In the genomic region with DNA sequence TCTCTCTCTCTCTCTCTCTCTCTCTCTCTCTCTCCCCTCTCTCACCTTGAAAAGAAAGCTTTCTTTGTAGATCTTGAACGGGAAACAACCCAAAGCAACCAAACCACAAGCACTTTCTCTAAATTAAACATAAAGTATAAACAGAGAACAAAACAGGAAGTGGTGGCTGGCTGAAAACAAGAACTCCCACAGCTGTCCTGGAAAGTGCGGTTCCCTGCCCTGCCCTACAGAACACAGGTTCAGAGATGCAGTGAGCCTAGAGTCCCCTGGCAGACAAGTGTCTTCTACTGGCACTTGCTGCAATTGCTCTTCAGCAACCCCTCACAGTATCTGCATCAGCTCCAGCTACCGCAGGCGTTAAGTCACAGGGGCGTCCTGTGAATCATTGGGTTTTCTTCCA, we compare ENCODE assay signal across 13 mouse cellular contexts. TPM values are rescaled to one million over a fixed set of nuclear protein-coding genes. Genes with fewer than 3 reads are reported as not detected.
DNase-seq lines count a peak whose midpoint lies in the region; ATAC-seq and TF ChIP-seq lines count a peak whose summit lies in the region.
"Had no signal": no experiment of that assay in that cellular context is flagged by ENCODE, and none has a peak within 500 bp of the region (broad histone marks: within the 10 kb centered on the region; RNA-seq: fewer than 3 reads in every experiment).

No protein-coding gene starts in this region.

- no peak for TF ChIP-seq CTCF in small intestine, adult 2 months (IDR thresholded peaks at IDR 0.05; ENCODE audit: extremely low read depth, insufficient read length, insufficient replicate concordance, low read depth, low read length)

- ATAC-seq in CD4-positive, CD25-positive, alpha-beta regulatory T cell, adult 4 months, result peak; percentile 87

- no peak overlapping the region; the same call in 1 of the 2 replicates for H3K4me3 ChIP-seq in small intestine, adult 2 months (ENCODE audit: low read depth, low read length)
- H3K4me3 ChIP-seq: heart, embryonic 15.5 days; kidney, embryonic 15.5 days; left cerebral cortex, adult 2 months; myocyte had no signal

- H3K36me3 ChIP-seq in small intestine, adult 2 months (ENCODE audit: control insufficient read depth, insufficient read depth, low read length), result no peaks in the 10 kb centered on the region
- H3K36me3 ChIP-seq: heart, embryonic 15.5 days; kidney, embryonic 15.5 days had no signal

- TF ChIP-seq POLR2A in small intestine, adult 2 months (IDR thresholded peaks at IDR 0.05; ENCODE audit: low read depth, low read length), result no peak

- intact Hi-C loops in gastrocnemius, postnatal 36 days (cut with DNase I), result no loop called here

- H3K27me3 ChIP-seq in small intestine, adult 2 months (ENCODE audit: control insufficient read depth, insufficient read depth, low read length), result no peaks in the 10 kb centered on the region
- H3K27me3 ChIP-seq: heart, embryonic 15.5 days; kidney, embryonic 15.5 days had no signal

- H3K27ac ChIP-seq in small intestine, adult 2 months (ENCODE audit: insufficient read depth, low read depth, low read length), result 0 out of 2 replicates have a peak overlapping the region, but pooled peaks have one; percentile 7
- H3K27ac ChIP-seq: heart, embryonic 15.5 days; kidney, embryonic 15.5 days; left cerebral cortex, adult 2 months had no signal

- 52% methylated on average over 5 of the region's 5 CpGs for WGBS in small intestine, adult 2 months

- H3K4me1 ChIP-seq in small intestine, adult 2 months (ENCODE audit: control insufficient read depth, insufficient read depth, insufficient read length, low read length), result peaks cover 22% of the 10 kb centered on the region; the same call in 1 of the 2 replicates
- H3K4me1 ChIP-seq: kidney, embryonic 15.5 days had no signal

- peak; percentile 76 for DNase-seq in A20 (ENCODE audit: low read depth, low spot score)
- peak; percentile 37 for DNase-seq in lung, postnatal 10 days
- no peak for DNase-seq in frontal cortex, postnatal 10 days (ENCODE audit: low spot score in 2 of 2)
- DNase-seq in layer of hippocampus, postnatal 25 days (ENCODE audit: extremely low spot score in 1 of 2, low spot score in 1 of 2), result no peak
- no peak for DNase-seq in gastrocnemius, postnatal 36 days
- no peak for DNase-seq in layer of hippocampus, adult 9-11 months
- DNase-seq: cerebellum, adult 9-11 months had no signal

RNA-seq across cellular contexts. Expression of a gene that starts 37.5 kb away (rescaled TPM):
- 10 to 100 TPM; 56.6 to 87.8 TPM for polyA plus RNA-seq in CD4-positive, CD25-positive, alpha-beta regulatory T cell, adult 4 months (2017; shearing (Covaris generic))
- polyA plus RNA-seq in small intestine, adult 2 months (2012; rRNA removed), result 6.7 and 12.1 TPM in 2 replicates
- 1 to 10 TPM; 5.1 to 5.3 TPM for total RNA-seq in layer of hippocampus, postnatal 25 days (2021)
- 1 to 10 TPM in 1 of 2 experiments, under 1 TPM in 1; 0.94 to 1.3 TPM for total RNA-seq in gastrocnemius, postnatal 36 days (2021)

Comparison
In these comparisons a context has a peak if more than half of its experiments do, and no peak if none do; other contexts are left out.
1. DNase-seq: peak in A20 (single experiment) and lung, postnatal 10 days (single experiment); none in frontal cortex, postnatal 10 days (0 of 2), layer of hippocampus, postnatal 25 days (0 of 2), gastrocnemius, postnatal 36 days (0 of 2) and layer of hippocampus, adult 9-11 months (single experiment).